Mouse (Mus musculus): Measurements from ENCODE around the gene Wfdc2.
A peak's percentile ranks its signal among the peaks of the same experiment; 100 is the strongest.

The Wfdc2 gene

GRCm38 (mm10) chr2:164562391-164563188, at the start of gene Wfdc2:
TSS of gene Wfdc2 (plus strand) at chr2:164562413.
- no peak for DNase-seq

GRCm38 (mm10) chr2:164513389-164513788, 48.8 kb upstream of the Wfdc2 start:
- DNase-seq, result no peak

- no peak for DNase-seq
Measured at GRCm38 (mm10) chr2:164514916-164515315, 47.3 kb upstream of the Wfdc2 start.

DNA sequence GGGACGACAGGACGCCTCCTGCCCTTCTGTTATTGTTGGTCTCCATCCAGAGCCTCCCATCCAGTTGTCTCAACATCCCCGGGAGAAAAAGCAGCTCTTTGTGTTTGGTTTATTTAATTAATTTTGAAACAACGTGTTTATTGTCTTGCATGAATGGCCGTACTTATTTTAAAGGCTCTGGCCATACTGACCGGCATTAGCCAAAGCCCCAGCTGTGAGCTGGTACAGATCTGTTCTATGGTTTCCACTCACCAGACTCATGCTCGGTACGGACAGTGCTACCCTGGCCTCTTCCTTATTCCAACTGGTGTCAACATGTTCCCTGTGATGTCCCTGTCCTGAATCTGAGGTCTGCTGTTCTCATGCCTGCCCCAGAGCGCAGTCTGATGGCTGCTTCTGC, 46.3 kb upstream of the Wfdc2 start:
- DNase-seq, result peak; percentile 77

DNA sequence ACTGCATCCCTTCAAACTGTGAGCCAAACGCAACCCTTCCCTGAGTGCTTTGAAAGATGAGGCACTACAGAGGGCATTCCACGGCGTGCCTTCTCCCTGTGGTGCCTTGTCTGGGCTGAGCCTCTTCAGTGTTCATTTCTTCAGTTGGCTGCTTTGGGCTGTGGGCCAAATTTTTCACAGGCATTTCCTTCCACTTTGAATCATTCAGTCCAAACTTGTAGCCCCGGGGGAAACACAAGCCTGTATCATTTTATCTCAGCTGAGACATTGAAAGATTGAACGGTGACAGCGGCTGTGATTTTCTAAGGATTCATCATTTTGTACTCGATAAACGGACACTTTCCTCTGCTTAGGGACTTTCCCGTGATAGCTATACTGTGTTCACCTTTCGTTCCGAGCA, 45.6 kb upstream of the Wfdc2 start:
- DNase-seq, result no peak

- DNase-seq, result peak; percentile 44
Measured at GRCm38 (mm10) chr2:164517485-164518221, 44.6 kb upstream of the Wfdc2 start.

GRCm38 (mm10) chr2:164518266-164519170, 43.7 kb upstream of the Wfdc2 start:
- DNase-seq, result no peak

GRCm38 (mm10) chr2:164519171-164519526, 43.1 kb upstream of the Wfdc2 start:
- DNase-seq, result no peak

GRCm38 (mm10) chr2:164520782-164521181, 41.4 kb upstream of the Wfdc2 start:
- DNase-seq, result no peak

GRCm38 (mm10) chr2:164521841-164522240, 40.4 kb upstream of the Wfdc2 start:
- no peak for DNase-seq

- no peak for DNase-seq
Measured at GRCm38 (mm10) chr2:164522280-164522679, 39.9 kb upstream of the Wfdc2 start.

DNA sequence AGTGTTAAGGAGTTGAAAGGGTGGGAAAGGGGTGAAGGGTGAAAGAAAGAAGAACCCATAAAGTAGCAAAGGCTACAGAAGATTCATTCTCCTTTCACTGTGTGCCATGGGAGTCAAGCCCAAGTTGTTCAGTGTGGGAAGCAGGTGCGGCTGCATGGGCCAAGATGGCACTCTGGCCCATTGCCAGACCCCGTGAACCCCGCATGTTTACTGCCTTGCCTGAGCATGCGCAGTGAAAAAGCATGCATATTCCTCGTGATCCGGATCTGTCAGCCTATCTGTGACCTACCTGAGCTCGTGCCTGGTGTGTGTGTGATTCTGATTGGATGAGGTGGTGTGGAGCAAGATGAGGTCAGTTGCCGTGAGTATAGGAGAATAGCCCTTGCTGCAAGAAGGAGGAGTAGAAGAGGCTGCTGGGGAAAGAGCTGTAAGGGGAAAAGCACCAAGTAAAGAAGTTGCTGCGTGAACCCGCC, 38.9 kb upstream of the Wfdc2 start:
- DNase-seq, result no peak

- DNase-seq, result no peak
Measured at GRCm38 (mm10) chr2:164528557-164528956, 33.7 kb upstream of the Wfdc2 start.

- peak; percentile 59 for DNase-seq
Measured at GRCm38 (mm10) chr2:164531169-164531568, 31.0 kb upstream of the Wfdc2 start.

GRCm38 (mm10) chr2:164534315-164534714, 27.9 kb upstream of the Wfdc2 start:
- DNase-seq, result no peak

DNA sequence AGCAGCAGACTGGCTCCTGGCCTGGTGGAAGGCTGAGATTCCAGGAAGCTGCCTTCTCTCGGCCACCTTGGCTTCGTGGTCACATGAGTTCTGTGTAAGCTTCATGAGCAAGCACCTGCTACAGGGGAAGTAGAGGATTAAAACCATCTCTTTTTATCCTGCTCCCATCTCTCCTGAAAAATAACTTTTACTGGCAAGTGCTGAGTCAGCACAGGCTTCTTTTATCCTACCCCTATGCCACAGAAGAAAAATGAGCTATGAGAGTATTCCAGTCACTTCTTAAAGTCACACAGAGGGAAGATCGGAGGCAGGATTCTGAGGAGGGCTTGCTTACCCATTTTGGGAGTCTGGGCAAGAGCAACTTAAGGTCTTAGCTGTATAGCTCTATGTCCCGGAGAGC, 25.2 kb upstream of the Wfdc2 start:
- DNase-seq, result no peak

- DNase-seq, result no peak
Measured at GRCm38 (mm10) chr2:164540652-164541427, 21.4 kb upstream of the Wfdc2 start.

- peak; percentile 72 for DNase-seq
Measured at GRCm38 (mm10) chr2:164542132-164542531, 20.1 kb upstream of the Wfdc2 start.

GRCm38 (mm10) chr2:164542598-164542997, 19.6 kb upstream of the Wfdc2 start:
- no peak for DNase-seq

DNA sequence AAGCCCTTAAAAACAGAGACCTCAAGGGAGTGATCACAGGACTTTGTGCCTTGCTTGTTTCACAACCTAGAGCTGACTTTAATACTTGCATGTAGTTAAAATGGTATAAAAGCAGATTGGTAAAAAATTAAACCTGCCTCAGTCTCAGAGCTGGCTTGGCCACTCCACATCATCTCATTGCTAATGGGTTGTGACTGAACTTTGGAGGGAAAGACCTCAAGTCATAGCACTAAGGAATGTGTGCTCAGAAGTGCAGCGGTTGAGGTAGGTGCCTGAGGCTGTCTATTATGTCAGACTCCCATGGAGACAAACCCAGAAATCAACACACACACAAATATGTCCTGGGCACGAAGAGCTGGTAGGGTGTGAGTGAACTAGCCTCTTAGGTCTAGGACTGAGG, 18.5 kb upstream of the Wfdc2 start:
- DNase-seq, result no peak

GRCm38 (mm10) chr2:164544454-164545097, 17.6 kb upstream of the Wfdc2 start:
- DNase-seq, result no peak

DNA sequence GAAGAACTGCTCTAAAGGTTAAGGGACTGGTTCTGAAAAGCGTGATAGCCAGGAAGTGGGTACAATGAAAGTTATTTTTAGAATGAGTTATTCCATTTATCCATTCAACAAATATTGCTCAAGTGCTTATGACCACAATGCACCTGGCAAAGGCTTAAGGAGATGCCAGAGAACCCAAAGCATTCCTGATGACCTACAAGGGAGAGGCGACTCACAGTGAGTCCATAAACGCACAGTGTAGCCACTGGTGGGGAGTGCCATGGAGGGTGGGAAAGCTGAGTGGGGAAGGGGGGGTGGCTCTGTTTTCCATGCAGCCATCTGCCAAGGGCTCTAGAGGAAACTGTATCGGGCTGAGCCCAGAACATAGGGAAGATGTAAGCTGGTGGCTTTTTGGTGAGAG, 12.9 kb upstream of the Wfdc2 start:
- no peak for DNase-seq

All from layer of hippocampus, adult 9-11 months (tissue).